Mouse (Mus musculus) G1E (cell line): Measurements from ENCODE around the gene Bri3bp. TPM values are rescaled to one million over a fixed set of nuclear protein-coding genes. Genes with fewer than 3 reads are reported as not detected.
"Not testable (repeated sequence)": the region's sequence is repeated elsewhere in the genome, so short reads cannot be mapped to it uniquely, and the experiment has no call there.

Source experiments
- ATAC-seq: 2 replicates; pipeline ENCODE4 v1.8.0; 2016; ENCODE audit warnings: mild to moderate bottlenecking; ENCODE audit not compliant: insufficient number of reproducible peaks, poor library complexity, low FRiP score, severe bottlenecking; ENCODE audit errors: extremely low read depth
- DNase-seq: peaks from one replicate; pipeline ENCODE4 v3.0.0; 2012; ENCODE audit warnings: low spot score
- H3K27me3 ChIP-seq: 2 replicates; pipeline ENCODE4 v1.6.1; 2012; ENCODE audit warnings: mild to moderate bottlenecking, low read length, inconsistent platforms; ENCODE audit not compliant: insufficient read depth
- H3K36me3 ChIP-seq: replicated peaks from 2 replicates; pipeline ENCODE3; 2012; ENCODE audit warnings: mild to moderate bottlenecking, inconsistent platforms
- H3K4me1 ChIP-seq: 2 replicates; pipeline ENCODE4 v1.6.1; 2012; ENCODE audit warnings: low read depth, low read length, inconsistent platforms, mixed read lengths; ENCODE audit not compliant: insufficient read depth
- H3K4me3 ChIP-seq: 2 replicates; pipeline ENCODE4 v1.5.1; 2012; ENCODE audit warnings: low read depth, mild to moderate bottlenecking, inconsistent platforms, low read length, moderate library complexity, mixed read lengths
- H3K9me3 ChIP-seq: replicated peaks from 2 replicates; pipeline ENCODE4 v1.6.1; 2012; ENCODE audit warnings: inconsistent platforms
- CTCF ChIP-seq: IDR thresholded peaks from 2 replicates; pipeline ENCODE4 v1.5.1; 2012; ENCODE audit warnings: low read depth, low read length, inconsistent platforms, mixed read lengths
- GATA1 ChIP-seq: IDR thresholded peaks from 2 replicates; pipeline ENCODE4 v1.6.1; 2012; ENCODE audit warnings: borderline replicate concordance, low read length, inconsistent platforms, mixed read lengths
- GATA2 ChIP-seq: IDR thresholded peaks from 2 replicates; pipeline ENCODE4 v1.6.1; 2012; ENCODE audit warnings: low read depth, low read length, inconsistent platforms, borderline replicate concordance
- POLR2AphosphoS5 ChIP-seq: IDR thresholded peaks from 2 replicates; pipeline ENCODE4 v1.6.1; 2012; ENCODE audit warnings: low read depth, low read length, inconsistent platforms; ENCODE audit not compliant: insufficient replicate concordance
- TAL1 ChIP-seq: conservative IDR thresholded peaks from 2 replicates; pipeline ENCODE4 v1.6.1; 2012; ENCODE audit warnings: low read depth, low read length, inconsistent platforms, mixed read lengths
- polyA plus RNA-seq: library from polyadenylated mRNA; stranded (reverse); fragments of >175 nt; gene quantifications from 2 replicates; pipeline ENCODE4 v1.2.3, GENCODE M21; 2012
- total RNA-seq, 2 experiments: library from RNA; stranded (forward) in 1 of 2; stranded (reverse) in 1 of 2; fragments of 200-1000 nt in 1 of 2; fragments of >200 nt in 1 of 2; fragmentation: Nextera tagmentation in 1 of 2; gene quantifications; 2 replicates each; pipeline ENCODE4 v1.2.3; 2014 to 2017

Gene Bri3bp
- total and polyA plus RNA-seq, 3 experiments = 14.6 to 76.6 (median 50.1) TPM

DNA sequence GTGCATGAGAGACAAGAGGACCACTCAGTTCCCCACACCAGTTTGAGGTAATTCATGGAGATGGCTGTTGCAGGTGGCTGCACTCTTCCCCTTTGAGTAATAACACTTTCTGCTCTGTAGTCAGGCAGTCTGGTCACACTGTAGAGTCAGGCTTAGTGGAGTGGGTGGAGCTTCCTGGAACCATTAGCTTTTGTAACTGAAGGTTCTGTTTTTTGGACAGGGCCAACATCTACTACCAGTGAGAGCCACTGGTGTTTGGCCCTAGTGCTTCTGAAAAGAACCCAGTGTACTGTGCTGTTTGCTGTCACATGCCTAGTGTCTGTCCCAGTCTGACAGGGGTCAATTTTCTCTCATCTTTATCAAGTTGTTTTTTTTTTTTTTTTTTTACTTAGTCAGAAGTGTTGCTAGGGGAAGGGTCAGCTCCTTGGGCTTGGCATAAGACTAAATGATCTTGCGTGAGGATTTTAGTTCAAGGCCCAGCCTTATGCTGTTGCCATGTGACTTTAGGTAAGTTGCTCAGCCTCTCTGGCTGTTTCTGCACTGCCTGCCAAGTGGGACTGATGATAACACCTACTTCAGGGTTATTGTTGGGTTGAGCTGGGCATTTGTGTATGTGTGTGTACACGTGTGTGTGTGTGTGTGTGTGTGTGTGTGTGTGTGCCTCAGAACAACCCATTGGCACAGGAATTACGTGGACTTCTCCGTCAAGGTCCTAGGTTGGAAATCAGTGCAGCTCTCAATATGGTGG lies 43.8 kb downstream of the Bri3bp start:
- ATAC-seq = no peak
- no peaks in the 10 kb centered on the region for H3K9me3 ChIP-seq
- H3K36me3 ChIP-seq = peaks cover 89% of the 10 kb centered on the region

DNA sequence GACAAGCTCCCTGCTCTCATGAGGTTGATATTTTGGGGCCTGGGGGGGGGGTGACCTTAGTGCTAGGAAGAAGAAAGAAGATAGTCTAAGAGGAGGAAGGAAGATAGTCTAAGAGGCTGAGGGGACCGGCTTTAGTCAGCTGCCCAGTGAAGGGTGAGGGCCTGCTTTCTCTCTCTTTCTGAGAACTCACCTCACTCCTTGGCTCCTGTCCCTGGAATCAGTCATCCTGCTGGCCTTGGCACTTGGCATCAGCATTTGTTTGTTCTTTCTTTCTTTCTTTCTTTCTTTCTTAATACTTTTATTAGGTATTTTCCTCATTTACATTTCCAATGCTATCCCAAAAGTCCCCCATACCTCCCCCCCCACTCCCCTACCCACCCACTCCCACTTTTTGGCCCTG lies 44.7 kb downstream of the Bri3bp start:
- no peak for TF ChIP-seq TAL1
- TF ChIP-seq CTCF = no peak
- TF ChIP-seq GATA2 = no peak
- TF ChIP-seq POLR2AphosphoS5 = no peak
- no peak for TF ChIP-seq GATA1
- no peak for ATAC-seq

More for the DNA sequence above, 43.8 kb downstream of the Bri3bp start:
- peaks cover 32% of the 10 kb centered on the region for H3K4me1 ChIP-seq
- DNase-seq = no peak
- H3K27me3 ChIP-seq = no peaks in the 10 kb centered on the region
- no peak overlapping the region for H3K4me3 ChIP-seq
- TF ChIP-seq POLR2AphosphoS5 (no peak), GATA2 (no peak), CTCF (no peak)

DNA sequence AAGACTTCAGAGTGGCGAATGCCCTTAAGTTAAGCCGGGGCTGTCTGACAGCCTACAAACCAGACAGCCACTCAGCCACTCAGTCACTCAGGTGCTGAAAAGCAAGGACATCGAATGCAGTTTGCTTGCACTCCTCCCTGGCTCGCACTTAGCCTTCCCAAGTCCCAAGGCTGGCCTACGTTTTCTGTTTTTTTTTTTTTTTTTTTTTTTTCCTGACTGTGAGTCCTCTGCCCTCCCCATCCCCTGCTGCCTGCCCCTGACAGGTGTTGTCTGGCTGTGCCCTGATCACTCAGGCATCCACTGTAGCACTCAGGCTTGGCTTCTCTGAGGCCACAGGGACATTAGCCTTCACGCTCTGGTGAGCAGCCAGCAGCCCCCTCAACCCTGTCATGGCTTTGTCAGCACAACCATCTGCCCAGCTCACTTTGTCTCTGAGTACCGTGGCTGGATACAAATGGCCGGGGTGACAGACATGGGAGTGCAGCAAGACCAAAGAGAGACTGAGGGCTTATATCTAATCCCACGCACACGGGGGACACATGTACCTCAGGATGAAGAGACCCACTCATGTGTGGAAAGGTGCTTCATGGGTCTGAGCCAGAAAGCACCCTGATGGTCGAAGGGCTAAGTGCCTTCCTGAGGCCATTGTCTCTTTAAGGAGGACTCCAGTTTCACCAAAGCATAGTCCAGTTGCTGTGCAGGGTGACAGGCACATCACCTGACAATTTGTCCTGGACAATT lies 46.2 kb downstream of the Bri3bp start:
- H3K27me3 ChIP-seq = no peaks in the 10 kb centered on the region
- H3K4me1 ChIP-seq = peaks cover 30% of the 10 kb centered on the region
- H3K9me3 ChIP-seq = no peaks in the 10 kb centered on the region
- DNase-seq = no peak
- H3K36me3 ChIP-seq = peaks cover 84% of the 10 kb centered on the region
- no peak overlapping the region for H3K4me3 ChIP-seq
- ATAC-seq = no peak
- TF ChIP-seq GATA2 (no peak), CTCF (no peak), POLR2AphosphoS5 (no peak), TAL1 (no peak)

More for the DNA sequence above, 44.7 kb downstream of the Bri3bp start:
- H3K27me3 ChIP-seq = no peaks in the 10 kb centered on the region
- no peak for DNase-seq
- no peaks in the 10 kb centered on the region for H3K9me3 ChIP-seq
- H3K4me3 ChIP-seq = no peak overlapping the region
- H3K36me3 ChIP-seq = peaks cover 88% of the 10 kb centered on the region
- H3K4me1 ChIP-seq = peaks cover 32% of the 10 kb centered on the region

DNA sequence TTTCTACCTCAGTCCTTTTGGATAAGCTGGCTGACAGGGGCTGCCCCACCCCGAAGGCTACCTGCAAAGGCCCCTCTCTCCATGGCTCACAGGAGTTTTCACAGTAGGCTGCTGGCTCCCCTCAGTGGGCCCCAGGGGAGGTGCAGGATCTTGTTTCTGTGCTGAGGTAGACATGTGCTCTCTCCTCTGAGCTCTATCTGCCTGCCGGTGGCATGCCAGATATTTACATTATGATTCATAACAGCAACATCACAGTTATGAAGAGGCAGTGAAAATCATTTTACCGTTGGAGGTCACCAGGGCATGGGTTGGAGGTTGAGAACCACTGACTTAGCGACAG lies 46.7 kb downstream of the Bri3bp start:
- Histone ChIP-seq H3K9me3 (no peaks in the 10 kb centered on the region), H3K36me3 (peaks cover 84% of the 10 kb centered on the region), H3K27me3 (no peaks in the 10 kb centered on the region), H3K4me1 (peaks cover 27% of the 10 kb centered on the region), H3K4me3 (no peak overlapping the region)
- DNase-seq = no peak
- no peak for ATAC-seq
- no peak for TF ChIP-seq TAL1

DNA sequence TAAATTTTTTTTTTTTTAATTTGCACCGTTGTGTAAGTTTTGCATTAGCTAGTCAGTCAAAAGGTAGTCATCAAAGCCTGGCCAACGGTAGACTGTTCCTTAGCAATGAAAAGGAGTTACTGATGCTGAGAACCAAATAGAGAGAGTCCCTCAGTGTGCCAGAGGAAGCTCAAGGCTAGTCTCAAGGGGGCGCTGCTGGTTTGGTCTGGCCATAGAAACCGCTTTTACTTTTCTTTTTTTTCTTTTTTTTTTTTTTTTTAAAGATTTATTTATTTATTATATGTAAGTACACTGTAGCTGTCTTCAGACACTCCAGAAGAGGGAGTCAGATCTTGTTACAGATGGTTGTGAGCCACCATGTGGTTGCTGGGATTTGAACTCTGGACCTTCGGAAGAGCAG lies 47.6 kb downstream of the Bri3bp start:
- not testable (repeated sequence) for ATAC-seq, H3K27me3 ChIP-seq, H3K4me3 ChIP-seq, H3K9me3 ChIP-seq, DNase-seq
- Histone ChIP-seq H3K36me3 (peaks cover 78% of the 10 kb centered on the region), H3K4me1 (peaks cover 19% of the 10 kb centered on the region)

DNA sequence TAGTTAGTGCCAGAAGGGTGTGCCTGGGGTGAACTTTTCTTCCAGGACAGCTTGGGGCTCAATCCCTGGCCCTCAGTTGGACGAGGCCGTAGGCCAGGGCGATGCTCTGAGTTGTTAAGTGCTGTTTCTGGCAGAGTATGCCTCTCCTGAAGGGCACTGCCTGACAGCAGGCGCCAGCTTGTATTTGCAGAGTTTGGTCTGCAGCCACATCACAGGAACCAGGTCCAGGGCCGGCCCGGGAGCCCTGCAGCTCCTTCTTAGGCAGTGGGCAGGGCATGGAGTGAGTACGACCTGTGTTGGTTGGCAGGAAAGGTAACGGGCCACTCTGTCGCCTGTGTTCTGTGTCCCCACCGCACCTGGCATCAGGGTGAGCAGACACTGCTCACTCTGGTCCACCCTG lies 49.7 kb downstream of the Bri3bp start:
- ATAC-seq (no peak), DNase-seq (no peak)
- Histone ChIP-seq H3K4me1 (peaks cover 8% of the 10 kb centered on the region), H3K4me3 (no peak overlapping the region), H3K9me3 (no peaks in the 10 kb centered on the region), H3K27me3 (no peaks in the 10 kb centered on the region), H3K36me3 (peaks cover 79% of the 10 kb centered on the region)
- no peak for TF ChIP-seq CTCF
- no peak for TF ChIP-seq GATA1
- TF ChIP-seq GATA2 = no peak
- no peak for TF ChIP-seq TAL1
- no peak for TF ChIP-seq POLR2AphosphoS5
